In genomic region chr9:92694361-92695016, GRCm38 (mm10) we compare ENCODE assay signal across 18 mouse cellular contexts.
DNase-seq lines count a peak whose midpoint lies in the region; TF ChIP-seq lines count a peak whose summit lies in the region.
"Had no signal": no experiment of that assay in that cellular context is flagged by ENCODE, and none has a peak within 500 bp of the region (broad histone marks: within the 10 kb centered on the region; RNA-seq: fewer than 3 reads in every experiment).

No protein-coding gene starts in this region.

- no peak overlapping the region for H3K27ac ChIP-seq in heart, embryonic 10.5 days
- peak overlapping the region; percentile 75 for H3K27ac ChIP-seq in layer of hippocampus, adult 2 months
- H3K27ac ChIP-seq: heart, embryonic 13.5 days; hindbrain, embryonic 15.5 days; left cerebral cortex, adult 2 months; midbrain, embryonic 13.5 days; neural tube, embryonic 12.5 days had no signal

- 62% methylated on average over 6 of the region's 6 CpGs for WGBS in heart, embryonic 10.5 days

- intact Hi-C loops in heart, postnatal 10 days (cut with DNase I): no loop called here

- peak; percentile 22 to 32 for DNase-seq in heart, postnatal 10 days
- no peak for DNase-seq in heart, embryonic 10.5 days (ENCODE audit: low spot score)
- peak in 1 of 2 experiments; percentile 8 for DNase-seq in layer of hippocampus, adult 2 months (ENCODE audit: low spot score in 2 of 2)
- DNase-seq in layer of hippocampus, postnatal 25 days (ENCODE audit: extremely low spot score in 1 of 2, low spot score in 1 of 2): no peak
- DNase-seq in testis, postnatal 14 days (ENCODE audit: low spot score): peak; percentile 6
- DNase-seq in testis, postnatal 10 days (ENCODE audit: low spot score): no peak
- DNase-seq in telencephalon, adult 2 months (ENCODE audit: low read depth, low spot score): peak; percentile 65
- DNase-seq in urinary bladder, postnatal 25 days (ENCODE audit: low spot score): no peak
- DNase-seq: adrenal gland, postnatal 36 days; cerebellum, adult 11-12 months; retina, postnatal 1 day; thymus, postnatal 14 days had no signal

- TF ChIP-seq CTCF in layer of hippocampus, adult 2 months (conservative IDR thresholded peaks at IDR 0.05): no peak

- no peak overlapping the region for H3K4me3 ChIP-seq in heart, embryonic 10.5 days
- peak overlapping the region; percentile 0; the same call in 1 of the 2 replicates for H3K4me3 ChIP-seq in layer of hippocampus, adult 2 months
- H3K4me3 ChIP-seq: erythroblast, embryonic 14.5 days; heart, embryonic 13.5 days; hindbrain, embryonic 15.5 days; left cerebral cortex, adult 2 months; midbrain, embryonic 13.5 days; neural tube, embryonic 12.5 days had no signal

- H3K4me1 ChIP-seq in heart, embryonic 10.5 days: no peaks in the 10 kb centered on the region
- H3K4me1 ChIP-seq: heart, embryonic 13.5 days; hindbrain, embryonic 15.5 days; midbrain, embryonic 13.5 days; neural tube, embryonic 12.5 days had no signal

- no peaks in the 10 kb centered on the region for H3K36me3 ChIP-seq in heart, embryonic 10.5 days
- H3K36me3 ChIP-seq: heart, embryonic 13.5 days; hindbrain, embryonic 15.5 days; midbrain, embryonic 13.5 days; neural tube, embryonic 12.5 days had no signal

- no peaks in the 10 kb centered on the region for H3K27me3 ChIP-seq in heart, embryonic 10.5 days (ENCODE audit: insufficient read depth, poor library complexity, severe bottlenecking)
- H3K27me3 ChIP-seq: heart, embryonic 13.5 days; hindbrain, embryonic 15.5 days; midbrain, embryonic 13.5 days; neural tube, embryonic 12.5 days had no signal

- H3K9me3 ChIP-seq in heart, embryonic 10.5 days: no peaks in the 10 kb centered on the region
- H3K9me3 ChIP-seq: heart, embryonic 13.5 days; hindbrain, embryonic 15.5 days; midbrain, embryonic 13.5 days; neural tube, embryonic 12.5 days had no signal

Comparison
In these comparisons a context has a peak if more than half of its experiments do, and no peak if none do; other contexts are left out.
1. DNase-seq: peak in heart, postnatal 10 days (2 of 2), testis, postnatal 14 days (single experiment) and telencephalon, adult 2 months (single experiment); none in heart, embryonic 10.5 days (single experiment), layer of hippocampus, postnatal 25 days (0 of 2), testis, postnatal 10 days (single experiment) and urinary bladder, postnatal 25 days (single experiment).